Mouse (Mus musculus): Measurements from ENCODE around the gene Ptcra. TPM values are rescaled to one million over a fixed set of nuclear protein-coding genes. Genes with fewer than 3 reads are reported as not detected.
A peak's percentile ranks its signal among the peaks of the same experiment; 100 is the strongest.

Ptcra gene
- polyA plus RNA-seq, 1 experiment from 2014 or later: 0.33 TPM

GRCm38 (mm10) chr17:46724477-46725084, 38.9 kb downstream of the Ptcra start:
- Histone ChIP-seq H3K27me3 (replicated peaks; ENCODE audit: control insufficient read depth, insufficient read depth, low read length) (no peaks in the 10 kb centered on the region), H3K9ac (ENCODE audit: low read depth, low read length) (no peak overlapping the region), H3K9me3 (ENCODE audit: control insufficient read depth) (no peaks in the 10 kb centered on the region), H3K4me3 (ENCODE audit: low read depth, low read length) (no peak overlapping the region), H3K4me2 (replicated peaks; ENCODE audit: low read depth) (no peak overlapping the region), H3K27ac (ENCODE audit: low read depth, low read length) (no peak overlapping the region), H3K4me1 (replicated peaks; ENCODE audit: control insufficient read depth, insufficient read depth, low read length) (no peaks in the 10 kb centered on the region), H3K36me3 (ENCODE audit: control insufficient read depth, insufficient read depth) (peaks cover 51% of the 10 kb centered on the region)
- no peak for ATAC-seq
- 79% methylated on average over 20 of the region's 20 CpGs for WGBS
- no peak for TF ChIP-seq CTCF (IDR thresholded peaks at IDR 0.05; ENCODE audit: low read depth)

GRCm38 (mm10) chr17:46721077-46721476, 42.4 kb downstream of the Ptcra start:
- H3K27ac ChIP-seq (ENCODE audit: low read depth, low read length): no peak overlapping the region
- no peaks in the 10 kb centered on the region for H3K27me3 ChIP-seq (replicated peaks; ENCODE audit: control insufficient read depth, insufficient read depth, low read length)
- no peak overlapping the region for H3K9ac ChIP-seq (ENCODE audit: low read depth, low read length)
- H3K9me3 ChIP-seq (ENCODE audit: control insufficient read depth): no peaks in the 10 kb centered on the region
- peaks cover 51% of the 10 kb centered on the region for H3K36me3 ChIP-seq (ENCODE audit: control insufficient read depth, insufficient read depth)
- 93% methylated on average over 7 of the region's 7 CpGs for WGBS
- H3K4me2 ChIP-seq (replicated peaks; ENCODE audit: low read depth): no peak overlapping the region
- no peaks in the 10 kb centered on the region for H3K4me1 ChIP-seq (replicated peaks; ENCODE audit: control insufficient read depth, insufficient read depth, low read length)
- no peak for TF ChIP-seq CTCF (IDR thresholded peaks at IDR 0.05; ENCODE audit: low read depth)
- no peak overlapping the region for H3K4me3 ChIP-seq (ENCODE audit: low read depth, low read length)
- no peak for ATAC-seq

GRCm38 (mm10) chr17:46714756-46715481, 48.6 kb downstream of the Ptcra start:
- no peaks in the 10 kb centered on the region for H3K9me3 ChIP-seq (ENCODE audit: control insufficient read depth)
- no peak for ATAC-seq
- H3K4me3 ChIP-seq (ENCODE audit: low read depth, low read length): no peak overlapping the region
- WGBS: 93% methylated on average over 11 of the region's 11 CpGs
- peak; percentile 40 for TF ChIP-seq CTCF (IDR thresholded peaks at IDR 0.05; ENCODE audit: low read depth)
- H3K4me2 ChIP-seq (replicated peaks; ENCODE audit: low read depth): no peak overlapping the region
- no peak overlapping the region for H3K9ac ChIP-seq (ENCODE audit: low read depth, low read length)
- H3K27me3 ChIP-seq (replicated peaks; ENCODE audit: control insufficient read depth, insufficient read depth, low read length): no peaks in the 10 kb centered on the region
- no peak overlapping the region for H3K27ac ChIP-seq (ENCODE audit: low read depth, low read length)
- H3K36me3 ChIP-seq (ENCODE audit: control insufficient read depth, insufficient read depth): 0 out of 2 replicates have a peak, but pooled peaks cover 16% of the 10 kb centered on the region
- peaks cover 5% of the 10 kb centered on the region; the same call in 1 of the 2 replicates for H3K4me1 ChIP-seq (replicated peaks; ENCODE audit: control insufficient read depth, insufficient read depth, low read length)

- Histone ChIP-seq H3K4me3 (ENCODE audit: low read depth, low read length) (no peak overlapping the region), H3K4me1 (replicated peaks; ENCODE audit: control insufficient read depth, insufficient read depth, low read length) (peaks cover 5% of the 10 kb centered on the region; the same call in 1 of the 2 replicates), H3K9me3 (ENCODE audit: control insufficient read depth) (no peaks in the 10 kb centered on the region), H3K27me3 (replicated peaks; ENCODE audit: control insufficient read depth, insufficient read depth, low read length) (no peaks in the 10 kb centered on the region), H3K36me3 (ENCODE audit: control insufficient read depth, insufficient read depth) (0 out of 2 replicates have a peak, but pooled peaks cover 16% of the 10 kb centered on the region), H3K9ac (ENCODE audit: low read depth, low read length) (no peak overlapping the region), H3K27ac (ENCODE audit: low read depth, low read length) (no peak overlapping the region), H3K4me2 (replicated peaks; ENCODE audit: low read depth) (no peak overlapping the region)
- ATAC-seq: no peak
- TF ChIP-seq CTCF (IDR thresholded peaks at IDR 0.05; ENCODE audit: low read depth): no peak
- WGBS: 91% methylated on average over 9 of the region's 9 CpGs
Observed at GRCm38 (mm10) chr17:46713849-46714248, 49.7 kb downstream of the Ptcra start.

DNA sequence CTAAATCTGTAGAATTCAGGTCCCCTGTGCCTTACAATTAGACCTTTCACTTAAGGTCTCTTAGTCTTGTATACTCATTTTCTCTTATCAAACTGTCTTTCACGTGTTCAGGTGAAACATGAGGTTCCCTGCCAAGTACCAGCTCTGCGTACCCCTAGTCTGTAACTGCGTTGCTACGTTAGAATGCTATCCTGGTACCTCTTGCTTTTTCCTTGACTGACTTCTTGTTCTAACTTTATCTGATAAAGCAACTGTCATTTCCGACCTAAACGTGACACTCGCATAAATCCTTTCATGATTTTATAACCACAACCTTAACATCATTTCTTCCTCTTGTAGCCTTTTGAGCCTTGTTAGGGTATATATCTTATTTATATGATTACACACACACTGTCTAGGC, 51.1 kb downstream of the Ptcra start:
- H3K4me1 ChIP-seq (replicated peaks; ENCODE audit: control insufficient read depth, insufficient read depth, low read length): peaks cover 5% of the 10 kb centered on the region; the same call in 1 of the 2 replicates
- 0 out of 2 replicates have a peak overlapping the region, but pooled peaks have one; percentile 35 for H3K27ac ChIP-seq (ENCODE audit: low read depth, low read length)
- no peak for ATAC-seq
- no peaks in the 10 kb centered on the region for H3K9me3 ChIP-seq (ENCODE audit: control insufficient read depth)
- peak overlapping the region; percentile 79 for H3K4me3 ChIP-seq (ENCODE audit: low read depth, low read length)
- peak overlapping the region; percentile 95 for H3K4me2 ChIP-seq (replicated peaks; ENCODE audit: low read depth)
- 30% methylated on average over 7 of the region's 7 CpGs for WGBS
- 0 out of 2 replicates have a peak, but pooled peaks cover 16% of the 10 kb centered on the region for H3K36me3 ChIP-seq (ENCODE audit: control insufficient read depth, insufficient read depth)
- no peaks in the 10 kb centered on the region for H3K27me3 ChIP-seq (replicated peaks; ENCODE audit: control insufficient read depth, insufficient read depth, low read length)
- H3K9ac ChIP-seq (ENCODE audit: low read depth, low read length): peak overlapping the region; percentile 94
- TF ChIP-seq CTCF (IDR thresholded peaks at IDR 0.05; ENCODE audit: low read depth): no peak

- no peak for TF ChIP-seq CTCF (IDR thresholded peaks at IDR 0.05; ENCODE audit: low read depth)
- H3K36me3 ChIP-seq (ENCODE audit: control insufficient read depth, insufficient read depth): 0 out of 2 replicates have a peak, but pooled peaks cover 16% of the 10 kb centered on the region
- H3K9ac ChIP-seq (ENCODE audit: low read depth, low read length): peak overlapping the region; percentile 94
- H3K27ac ChIP-seq (ENCODE audit: low read depth, low read length): peak overlapping the region; percentile 65
- WGBS: under 1% methylated on average over 64 of the region's 76 CpGs
- peak; percentile 58 for ATAC-seq
- peak overlapping the region; percentile 79 for H3K4me3 ChIP-seq (ENCODE audit: low read depth, low read length)
- H3K9me3 ChIP-seq (ENCODE audit: control insufficient read depth): no peaks in the 10 kb centered on the region
- no peaks in the 10 kb centered on the region for H3K27me3 ChIP-seq (replicated peaks; ENCODE audit: control insufficient read depth, insufficient read depth, low read length)
- H3K4me2 ChIP-seq (replicated peaks; ENCODE audit: low read depth): peak overlapping the region; percentile 95
- peaks cover 5% of the 10 kb centered on the region; the same call in 1 of the 2 replicates for H3K4me1 ChIP-seq (replicated peaks; ENCODE audit: control insufficient read depth, insufficient read depth, low read length)
Observed at GRCm38 (mm10) chr17:46711612-46712271, 51.8 kb downstream of the Ptcra start.

Measured in intestine, postnatal 0 days (tissue).